Mouse (Mus musculus): ENCODE results near the gene Ifnk.

GRCm38 (mm10) chr4:35145726-35146125, 6.1 kb upstream of the Ifnk start:
- TF ChIP-seq CTCF (IDR thresholded peaks at IDR 0.05; ENCODE audit: control insufficient read depth, insufficient read depth, insufficient read length) (no peak), MYOG (IDR thresholded peaks at IDR 0.05; ENCODE audit: control insufficient read depth, extremely low read depth, insufficient read length) (no peak), USF1 (IDR thresholded peaks at IDR 0.05; ENCODE audit: low read depth) (no peak), MAX (IDR thresholded peaks at IDR 0.05) (no peak)
